Mouse (Mus musculus): Measurements from ENCODE around the gene Ell. TPM values are rescaled to one million over a fixed set of nuclear protein-coding genes. Genes with fewer than 3 reads are reported as not detected.
A peak's percentile ranks its signal among the peaks of the same experiment; 100 is the strongest.
"Not testable (repeated sequence)": the region's sequence is repeated elsewhere in the genome, so short reads cannot be mapped to it uniquely, and the experiment has no call there.

Ell gene
- polyA plus RNA-seq, 1 experiment from 2014 or later, result 26.1 TPM

DNA sequence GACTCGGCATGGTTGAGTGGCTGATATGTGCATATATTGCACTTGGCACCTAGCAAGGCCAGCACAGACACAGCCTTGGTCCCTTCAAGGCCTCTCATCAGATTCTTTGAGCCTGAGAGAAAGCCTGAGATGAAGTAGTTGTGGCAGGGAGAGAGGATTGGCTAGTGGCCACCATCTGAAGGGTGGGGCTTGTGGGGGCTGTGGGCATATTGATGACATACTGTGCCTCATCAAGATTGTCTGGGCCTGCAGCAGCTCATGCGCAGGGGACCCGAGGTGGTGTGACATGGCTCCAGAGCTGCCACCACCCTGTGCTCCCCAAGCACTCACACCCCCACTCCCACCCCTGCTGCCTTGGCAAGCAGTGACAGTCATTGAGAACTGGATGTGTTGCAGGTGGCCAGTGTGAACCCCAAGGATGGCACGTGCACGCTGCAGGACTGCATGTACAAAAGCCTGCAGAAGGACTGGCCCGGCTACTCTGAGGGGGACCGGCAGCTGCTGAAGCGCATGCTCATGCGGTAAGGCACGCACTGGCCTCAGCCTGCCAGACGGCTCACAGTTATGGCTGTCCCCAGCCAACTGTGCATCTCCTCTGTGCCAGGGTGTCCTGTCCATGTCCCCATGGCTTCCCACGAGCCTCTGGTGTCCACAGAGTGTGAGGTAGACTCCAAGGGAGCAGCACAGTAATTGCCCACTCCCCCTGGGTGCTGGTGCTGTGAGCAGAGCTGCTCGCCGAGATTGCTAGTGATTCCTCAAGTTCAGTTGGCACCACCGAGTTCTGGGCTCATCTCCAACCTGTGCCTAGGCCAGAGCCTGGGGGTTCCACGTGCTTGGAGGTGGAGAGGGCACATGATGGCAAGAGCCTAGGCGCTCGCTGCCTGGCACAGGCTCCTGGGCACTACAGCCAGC is 44.5 kb downstream of the Ell start:
- ChIA-PET POLR2A (no interaction called here), CTCF (interaction anchor here (1.1 to 11.7 kb wide), 4 partner anchors 10 to 24 kb away, joined by 3 to 64 read pairs (median 5); no protein-coding TSS in a partner anchor)
- DNase-seq (ENCODE audit: low read depth, low spot score), result no peak
- TF ChIP-seq CTCF (IDR thresholded peaks at IDR 0.05), result no peak
- no peaks in the 10 kb centered on the region for H3K27me3 ChIP-seq
- no peak for ATAC-seq
- in situ Hi-C loops (cut with MboI; ENCODE audit: low pct_unique_long_range_greater_than_20kb), result no loop called here

DNA sequence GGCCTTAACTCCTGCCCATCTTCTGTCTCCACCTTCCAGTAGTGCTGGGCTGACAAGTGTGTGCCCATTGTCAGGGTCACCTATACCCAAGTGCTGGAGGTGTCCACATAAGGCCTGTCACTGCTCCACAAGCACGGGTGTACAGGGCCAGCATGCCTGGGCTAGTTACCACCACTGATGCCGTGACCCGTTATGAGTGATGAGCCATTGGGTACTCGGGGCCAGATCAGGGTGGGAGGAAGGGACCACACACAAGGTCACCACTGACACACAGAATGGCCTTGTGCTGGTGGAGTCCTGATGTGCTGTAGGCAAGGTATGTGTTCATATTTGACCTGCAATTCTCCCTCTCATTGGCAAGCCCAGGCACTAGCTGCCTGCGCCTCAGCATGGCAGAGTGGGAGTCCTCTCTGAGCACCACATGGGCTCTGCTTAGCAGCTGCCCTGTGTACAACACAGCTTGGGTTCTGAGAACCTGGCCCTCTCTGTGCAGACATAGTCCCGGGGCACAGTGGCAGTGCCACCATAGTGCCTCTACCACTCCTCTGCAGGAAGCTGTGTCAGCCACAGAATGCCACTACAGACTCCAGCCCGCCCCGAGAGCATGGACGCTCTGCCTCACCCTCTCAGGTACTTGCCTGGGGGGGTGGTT is 45.5 kb downstream of the Ell start:
- DNase-seq (ENCODE audit: low read depth, low spot score) (no peak), ATAC-seq (peak; percentile 9)
- in situ Hi-C loops (cut with MboI; ENCODE audit: low pct_unique_long_range_greater_than_20kb), result no loop called here
- no peaks in the 10 kb centered on the region for H3K27me3 ChIP-seq
- TF ChIP-seq CTCF (IDR thresholded peaks at IDR 0.05), result no peak
- CTCF ChIA-PET, result interaction anchor here (1.3 to 11.7 kb wide), 5 partner anchors 8 to 25 kb away, joined by 3 to 64 read pairs (median 6); no protein-coding TSS in a partner anchor
- POLR2A ChIA-PET, result no interaction called here

DNA sequence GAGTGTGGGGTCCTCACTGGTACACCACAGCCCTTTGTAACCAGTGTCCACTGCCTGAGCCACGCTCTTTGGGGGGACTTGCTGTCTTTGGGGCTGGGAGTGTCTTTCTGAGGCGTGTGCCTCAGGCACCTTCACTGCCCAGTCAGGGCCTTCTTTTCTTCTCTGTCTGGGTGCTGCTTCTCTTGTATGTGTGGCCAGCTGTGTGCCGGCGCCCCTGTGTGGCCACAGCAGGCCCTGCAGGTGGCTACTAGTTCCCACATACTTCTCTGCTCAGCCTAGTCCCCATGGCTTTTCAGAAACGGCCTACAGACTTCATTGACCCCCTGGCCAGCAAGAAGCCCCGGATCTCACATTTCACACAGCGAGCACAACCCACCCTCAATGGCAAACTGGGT is 46.0 kb downstream of the Ell start:
- no peak for TF ChIP-seq CTCF (IDR thresholded peaks at IDR 0.05)
- DNase-seq (ENCODE audit: low read depth, low spot score), result no peak
- in situ Hi-C loops (cut with MboI; ENCODE audit: low pct_unique_long_range_greater_than_20kb), result no loop called here
- peak; percentile 54 for ATAC-seq
- H3K27me3 ChIP-seq, result no peaks in the 10 kb centered on the region
- CTCF ChIA-PET, result interaction anchor here (1.3 to 11.7 kb wide), 5 partner anchors 9 to 25 kb away, joined by 3 to 64 read pairs (median 6); no protein-coding TSS in a partner anchor
- POLR2A ChIA-PET, result no interaction called here

DNA sequence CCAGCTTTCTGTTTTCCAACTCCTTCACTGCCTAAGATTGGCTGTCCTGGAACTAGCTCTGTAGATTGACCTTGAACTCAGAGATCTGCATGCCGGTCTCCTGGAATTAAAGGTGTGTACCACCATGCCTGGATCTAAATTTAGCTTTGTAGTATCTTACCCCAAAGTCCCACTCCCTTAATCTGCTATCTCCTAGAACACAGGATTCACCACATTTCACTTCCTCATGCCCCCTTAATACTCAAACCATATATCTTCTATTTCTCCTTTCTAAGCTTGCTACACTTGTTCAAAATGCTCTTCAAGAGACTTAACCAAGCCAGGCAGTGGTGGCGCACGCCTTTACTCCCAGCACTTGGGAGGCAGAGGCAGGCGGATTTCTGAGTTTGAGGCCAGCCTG is 48.7 kb downstream of the Ell start:
- ATAC-seq; in situ Hi-C loops (cut with MboI; ENCODE audit: low pct_unique_long_range_greater_than_20kb); DNase-seq (ENCODE audit: low read depth, low spot score); H3K27me3 ChIP-seq: not testable (repeated sequence)
- POLR2A ChIA-PET, result interaction anchor here (0.6 to 0.7 kb wide), 2 partner anchors 27 to 199 kb away, joined by 3 to 4 read pairs; no protein-coding TSS in a partner anchor
- CTCF ChIA-PET, result interaction anchor here (1.3 to 1.7 kb wide), 5 partner anchors 15 to 83 kb away, joined by 3 to 4 read pairs (median 3); no protein-coding TSS in a partner anchor

DNA sequence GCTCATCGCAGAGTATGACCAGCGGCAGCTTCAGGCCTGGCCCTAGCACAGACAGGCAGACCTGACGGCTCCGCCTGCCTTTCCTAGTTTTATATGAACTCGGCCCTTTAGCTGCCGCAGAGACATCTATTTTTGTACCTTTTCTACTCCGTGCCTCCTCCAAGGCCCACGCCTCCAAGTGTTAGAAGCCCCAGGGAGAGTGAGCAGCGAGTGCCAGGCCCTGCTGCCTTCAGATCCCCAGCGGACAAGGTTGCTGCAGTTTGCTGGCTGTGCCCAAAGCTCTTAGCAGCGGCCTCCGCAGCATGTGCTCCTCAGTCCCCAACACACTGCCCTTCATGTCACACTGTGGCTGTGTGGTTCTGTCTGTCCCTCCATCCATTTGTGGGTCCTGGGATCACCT is 52.3 kb downstream of the Ell start:
- TF ChIP-seq CTCF (IDR thresholded peaks at IDR 0.05), result no peak
- no peak for ATAC-seq
- H3K27me3 ChIP-seq, result no peaks in the 10 kb centered on the region
- ChIA-PET CTCF (interaction anchor here (1.2 to 1.5 kb wide), 2 partner anchors 10 to 13 kb away, joined by 3 read pairs; no protein-coding TSS in a partner anchor), POLR2A (interaction anchor here (1.4 kb wide), 1 partner anchor 18 kb away, joined by 3 read pairs; no protein-coding TSS in a partner anchor)
- DNase-seq (ENCODE audit: low read depth, low spot score), result no peak
- in situ Hi-C loops (cut with MboI; ENCODE audit: low pct_unique_long_range_greater_than_20kb), result no loop called here

DNA sequence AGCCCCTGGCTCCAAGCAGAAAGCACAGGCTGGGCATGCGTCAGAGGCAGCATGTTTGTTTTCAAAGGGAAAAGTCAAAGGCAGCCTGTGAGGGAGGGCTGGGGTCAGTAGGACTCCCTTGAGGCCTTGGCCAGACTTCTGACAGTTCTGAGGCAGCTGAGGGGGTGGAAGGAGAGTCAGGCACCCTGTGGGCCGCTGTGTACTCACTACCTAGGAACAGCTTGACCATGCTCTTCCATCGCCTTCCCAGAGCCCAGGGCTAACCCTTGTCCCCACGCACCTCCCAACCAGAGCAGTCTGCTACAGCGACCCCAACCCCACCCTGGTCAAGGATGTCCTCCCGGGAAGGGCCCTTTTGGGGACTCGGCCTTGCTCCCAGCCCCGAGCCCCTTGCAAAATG is 53.9 kb downstream of the Ell start:
- H3K27me3 ChIP-seq, result no peaks in the 10 kb centered on the region
- CTCF ChIA-PET, result interaction anchor here (1.5 kb wide), 1 partner anchor 11 kb away, joined by 3 read pairs; no protein-coding TSS in a partner anchor
- ATAC-seq (peak; percentile 2), DNase-seq (ENCODE audit: low read depth, low spot score) (no peak)
- POLR2A ChIA-PET, result no interaction called here
- in situ Hi-C loops (cut with MboI; ENCODE audit: low pct_unique_long_range_greater_than_20kb), result no loop called here
- TF ChIP-seq CTCF (IDR thresholded peaks at IDR 0.05), result no peak

DNA sequence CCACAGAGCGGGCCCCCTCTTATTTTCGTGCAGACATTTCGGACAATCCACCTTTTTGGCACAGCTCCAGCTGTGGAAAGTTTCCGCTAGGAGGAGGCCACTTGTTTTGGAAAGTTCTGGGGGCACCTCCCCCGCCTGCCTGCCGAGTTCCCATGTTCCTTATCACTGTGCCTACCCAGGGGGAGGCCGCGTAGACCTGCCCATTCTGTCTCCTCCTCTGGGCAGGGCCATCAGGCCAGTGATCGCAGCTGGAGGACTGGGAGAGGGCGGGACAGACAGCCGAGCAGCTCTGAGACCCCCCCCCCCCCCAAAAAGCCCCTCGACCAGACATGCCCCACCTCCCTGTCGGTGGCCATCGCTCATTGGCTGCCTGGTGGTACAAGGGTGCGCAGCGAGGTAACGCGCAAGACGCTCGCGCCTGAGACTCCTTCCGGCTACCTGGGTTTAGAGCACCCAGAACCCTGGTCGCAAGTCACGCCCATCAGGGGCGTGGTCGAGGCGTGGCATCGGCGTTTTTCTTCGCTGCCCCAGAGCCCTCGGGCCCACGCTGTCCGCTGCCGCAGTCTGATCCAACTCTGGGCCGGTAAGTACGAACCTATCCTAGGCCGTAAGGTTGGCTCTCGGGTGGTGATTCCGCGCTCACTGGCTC is 54.8 kb downstream of the Ell start, which contains the start of gene Isyna1:
Gene Isyna1 (plus strand): TSS at position 413 of the 649 bp plus-strand sequence.
- in situ Hi-C loops (cut with MboI; ENCODE audit: low pct_unique_long_range_greater_than_20kb), result no loop called here
- DNase-seq (ENCODE audit: low read depth, low spot score) (no peak), ATAC-seq (no peak)
- ChIA-PET POLR2A (interaction anchor here (0.5 kb wide), 1 partner anchor 11 kb away, joined by 3 read pairs; no protein-coding TSS in a partner anchor), CTCF (no interaction called here)
- H3K27me3 ChIP-seq, result no peaks in the 10 kb centered on the region
- TF ChIP-seq CTCF (IDR thresholded peaks at IDR 0.05), result no peak

DNA sequence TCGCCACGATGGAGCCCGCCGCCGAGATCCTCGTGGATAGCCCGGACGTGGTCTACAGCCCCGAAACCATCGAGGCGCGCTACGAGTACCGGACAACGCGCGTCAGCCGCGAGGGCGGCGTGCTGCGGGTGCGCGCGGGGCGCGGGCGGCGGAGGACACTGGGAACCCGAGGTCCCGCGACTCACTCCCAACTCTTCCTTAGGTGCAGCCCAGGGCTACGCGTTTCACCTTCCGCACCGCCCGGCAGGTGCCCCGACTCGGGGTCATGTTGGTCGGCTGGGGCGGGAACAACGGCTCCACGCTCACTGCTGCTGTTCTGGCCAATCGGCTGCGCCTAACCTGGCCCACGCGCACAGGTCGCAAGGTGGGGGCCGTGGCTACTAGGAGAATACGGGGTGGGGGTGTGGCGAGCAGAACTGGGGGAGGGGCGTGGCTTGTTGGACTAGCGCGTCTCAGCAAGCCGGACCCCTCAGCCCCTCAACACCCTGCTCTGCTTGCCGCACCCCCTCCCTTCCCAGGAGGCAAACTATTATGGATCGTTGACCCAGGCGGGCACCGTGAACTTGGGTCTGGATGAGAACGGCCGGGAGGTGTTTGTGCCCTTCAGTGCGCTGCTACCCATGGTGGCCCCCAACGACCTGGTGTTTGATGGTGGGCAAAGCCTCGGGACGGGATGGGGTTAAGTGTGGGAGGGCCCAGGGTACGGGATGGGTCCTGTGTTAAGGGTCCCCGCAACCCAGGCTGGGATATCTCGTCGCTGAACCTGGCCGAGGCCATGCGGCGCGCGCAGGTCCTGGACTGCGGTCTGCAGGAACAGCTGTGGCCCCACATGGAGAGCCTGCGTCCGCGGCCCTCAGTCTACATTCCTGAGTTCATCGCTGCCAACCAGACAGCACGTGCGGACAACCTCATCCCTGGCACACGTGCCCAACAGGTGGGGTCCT is 55.6 kb downstream of the Ell start:
- ChIA-PET CTCF (no interaction called here), POLR2A (no interaction called here)
- H3K27me3 ChIP-seq, result no peaks in the 10 kb centered on the region
- in situ Hi-C loops (cut with MboI; ENCODE audit: low pct_unique_long_range_greater_than_20kb), result no loop called here
- ATAC-seq, result no peak
- no peak for TF ChIP-seq CTCF (IDR thresholded peaks at IDR 0.05)
- no peak for DNase-seq (ENCODE audit: low read depth, low spot score)

DNA sequence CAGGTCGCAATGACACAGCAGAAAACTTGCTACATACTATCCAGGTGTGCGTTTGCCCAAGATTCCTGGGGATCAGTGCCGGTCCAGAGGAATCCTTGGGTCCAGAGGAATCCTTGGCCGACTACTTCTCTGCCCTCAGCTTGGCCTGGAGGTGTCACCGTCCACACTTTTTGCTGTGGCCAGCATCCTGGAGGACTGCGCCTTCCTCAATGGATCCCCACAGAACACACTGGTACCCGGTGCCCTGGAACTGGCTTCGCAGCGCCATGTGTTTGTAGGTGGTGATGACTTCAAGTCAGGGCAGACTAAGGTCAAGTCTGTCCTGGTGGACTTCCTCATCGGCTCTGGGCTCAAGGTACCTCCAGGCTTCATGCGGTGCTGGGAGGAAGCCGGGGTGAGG is 56.6 kb downstream of the Ell start:
- CTCF ChIA-PET, result no interaction called here
- in situ Hi-C loops (cut with MboI; ENCODE audit: low pct_unique_long_range_greater_than_20kb), result no loop called here
- DNase-seq (ENCODE audit: low read depth, low spot score) (no peak), ATAC-seq (no peak)
- POLR2A ChIA-PET, result interaction anchor here (1.0 kb wide), 1 partner anchor 13 kb away, joined by 6 read pairs; the partner anchor contains the start of gene Ssbp4
- TF ChIP-seq CTCF (IDR thresholded peaks at IDR 0.05), result no peak
- no peaks in the 10 kb centered on the region for H3K27me3 ChIP-seq

All from Patski (cell line).